Mouse (Mus musculus): Measurements from ENCODE around the gene Bspry. TPM values are rescaled to one million over a fixed set of nuclear protein-coding genes. Genes with fewer than 3 reads are reported as not detected.

Gene Bspry
- polyA plus RNA-seq, 1 experiment from 2014 or later: 0.60 TPM

DNA sequence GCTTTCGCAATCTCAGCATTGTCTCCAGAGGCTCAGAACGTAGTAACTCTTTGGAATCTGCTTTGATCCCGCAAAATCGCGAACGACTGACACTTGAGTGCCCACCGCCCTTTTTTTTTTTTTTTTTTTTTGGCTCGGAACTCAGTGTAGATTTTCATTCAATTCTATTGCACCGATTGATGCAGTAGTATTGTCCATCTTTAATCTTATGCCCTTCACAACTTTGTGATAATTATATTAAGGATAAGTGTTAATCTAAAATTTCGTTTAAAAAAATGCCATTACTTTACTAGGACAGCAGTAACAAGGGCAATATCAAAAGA lies 45.6 kb downstream of the Bspry start:
- no peak for ATAC-seq (ENCODE audit: low read depth)
- Histone ChIP-seq H3K9me3 (ENCODE audit: control insufficient read depth, low read length) (no peaks in the 10 kb centered on the region), H3K4me3 (ENCODE audit: low read depth, low read length) (peak overlapping the region; percentile 59), H3K4me1 (ENCODE audit: control insufficient read depth, insufficient read depth, low read length) (peaks cover 7% of the 10 kb centered on the region), H3K27me3 (ENCODE audit: control insufficient read depth, insufficient read depth, low read length) (no peaks in the 10 kb centered on the region), H3K36me3 (ENCODE audit: control insufficient read depth, insufficient read depth, low read length) (no peaks in the 10 kb centered on the region), H3K9ac (replicated peaks; ENCODE audit: low read depth, low read length) (no peak overlapping the region), H3K4me2 (ENCODE audit: low read depth, low read length) (peak overlapping the region; percentile 36; the same call in 1 of the 2 replicates), H3K27ac (ENCODE audit: low read depth, low read length) (no peak overlapping the region)
- 1% methylated on average over 10 of the region's 10 CpGs for WGBS

DNA sequence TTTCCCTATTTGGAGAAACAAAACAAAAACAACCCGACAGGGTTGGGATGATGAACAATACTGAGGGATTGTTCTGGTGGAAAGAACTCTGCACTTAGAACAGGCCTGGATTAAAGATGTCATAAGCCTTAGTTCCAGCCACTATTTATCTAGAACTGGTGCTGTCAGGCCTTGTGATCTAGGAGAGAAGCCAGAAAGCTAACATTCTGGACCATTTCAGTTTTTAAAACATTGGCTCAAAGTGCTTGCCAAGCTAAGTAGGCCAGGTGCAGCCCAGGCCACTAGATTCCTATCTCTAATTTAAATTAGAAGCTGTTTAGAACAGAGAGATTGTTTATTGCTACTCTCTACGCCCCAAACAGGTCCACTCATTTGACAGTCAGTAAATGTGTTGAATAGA lies 46.4 kb downstream of the Bspry start:
- Histone ChIP-seq H3K9me3 (ENCODE audit: control insufficient read depth, low read length) (no peaks in the 10 kb centered on the region), H3K4me1 (ENCODE audit: control insufficient read depth, insufficient read depth, low read length) (peaks cover 7% of the 10 kb centered on the region), H3K27ac (ENCODE audit: low read depth, low read length) (no peak overlapping the region), H3K9ac (replicated peaks; ENCODE audit: low read depth, low read length) (no peak overlapping the region), H3K4me2 (ENCODE audit: low read depth, low read length) (no peak overlapping the region), H3K27me3 (ENCODE audit: control insufficient read depth, insufficient read depth, low read length) (no peaks in the 10 kb centered on the region), H3K4me3 (ENCODE audit: low read depth, low read length) (no peak overlapping the region), H3K36me3 (ENCODE audit: control insufficient read depth, insufficient read depth, low read length) (no peaks in the 10 kb centered on the region)
- WGBS: 54% methylated on average over 2 of the region's 2 CpGs
- no peak for ATAC-seq (ENCODE audit: low read depth)

DNA sequence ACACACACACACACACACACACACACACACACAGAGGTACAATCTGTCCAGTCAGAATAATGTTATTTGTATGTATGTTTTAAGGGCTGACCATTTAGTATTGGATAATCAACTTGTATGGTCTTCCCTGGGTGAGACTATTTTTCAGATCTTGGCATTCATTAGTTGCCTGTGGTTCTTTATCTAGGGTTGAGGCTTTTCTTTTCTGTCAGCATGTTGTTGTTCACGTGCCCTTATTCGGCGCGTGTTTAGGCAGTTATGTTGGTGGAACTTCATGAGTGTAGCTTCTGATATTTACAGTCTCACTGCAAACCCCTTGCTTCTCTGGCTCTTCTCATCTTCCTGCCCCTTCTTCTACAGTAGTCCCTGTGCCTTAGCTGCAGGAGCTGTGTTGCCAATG lies 47.8 kb downstream of the Bspry start:
- Histone ChIP-seq H3K27me3 (ENCODE audit: control insufficient read depth, insufficient read depth, low read length) (no peaks in the 10 kb centered on the region), H3K9ac (replicated peaks; ENCODE audit: low read depth, low read length) (no peak overlapping the region), H3K4me1 (ENCODE audit: control insufficient read depth, insufficient read depth, low read length) (peaks cover 7% of the 10 kb centered on the region), H3K27ac (ENCODE audit: low read depth, low read length) (no peak overlapping the region), H3K36me3 (ENCODE audit: control insufficient read depth, insufficient read depth, low read length) (no peaks in the 10 kb centered on the region), H3K9me3 (ENCODE audit: control insufficient read depth, low read length) (no peaks in the 10 kb centered on the region), H3K4me3 (ENCODE audit: low read depth, low read length) (no peak overlapping the region), H3K4me2 (ENCODE audit: low read depth, low read length) (no peak overlapping the region)
- WGBS: 86% methylated on average over 4 of the region's 4 CpGs
- ATAC-seq (ENCODE audit: low read depth): no peak

DNA sequence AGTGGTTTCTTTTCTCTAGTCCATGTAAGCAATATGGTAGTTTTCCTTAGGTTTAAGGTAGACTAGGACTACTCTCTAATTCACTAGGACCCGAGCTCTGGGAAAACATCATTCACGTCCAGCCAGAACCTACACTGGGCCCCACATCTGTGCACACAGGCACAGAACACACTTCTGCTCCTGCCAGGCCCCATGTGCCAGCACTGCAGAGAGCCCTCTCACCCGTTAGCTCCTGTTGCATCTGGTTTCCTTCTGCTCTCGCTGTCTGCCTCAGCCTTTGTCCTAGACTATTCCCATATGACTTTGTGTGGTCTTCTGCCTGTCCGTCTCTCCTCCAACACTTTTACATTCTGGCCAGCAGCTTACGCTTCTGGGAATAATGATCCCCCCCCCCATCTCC lies 53.9 kb downstream of the Bspry start:
- no peaks in the 10 kb centered on the region for H3K36me3 ChIP-seq (ENCODE audit: control insufficient read depth, insufficient read depth, low read length)
- no peak overlapping the region for H3K4me3 ChIP-seq (ENCODE audit: low read depth, low read length)
- no peaks in the 10 kb centered on the region for H3K9me3 ChIP-seq (ENCODE audit: control insufficient read depth, low read length)
- H3K27ac ChIP-seq (ENCODE audit: low read depth, low read length): no peak overlapping the region
- no peaks in the 10 kb centered on the region for H3K27me3 ChIP-seq (ENCODE audit: control insufficient read depth, insufficient read depth, low read length)
- no peaks in the 10 kb centered on the region for H3K4me1 ChIP-seq (ENCODE audit: control insufficient read depth, insufficient read depth, low read length)
- no peak overlapping the region for H3K9ac ChIP-seq (replicated peaks; ENCODE audit: low read depth, low read length)
- no peak overlapping the region for H3K4me2 ChIP-seq (ENCODE audit: low read depth, low read length)
- ATAC-seq (ENCODE audit: low read depth): no peak
- WGBS: 82% methylated on average over 6 of the region's 6 CpGs

DNA sequence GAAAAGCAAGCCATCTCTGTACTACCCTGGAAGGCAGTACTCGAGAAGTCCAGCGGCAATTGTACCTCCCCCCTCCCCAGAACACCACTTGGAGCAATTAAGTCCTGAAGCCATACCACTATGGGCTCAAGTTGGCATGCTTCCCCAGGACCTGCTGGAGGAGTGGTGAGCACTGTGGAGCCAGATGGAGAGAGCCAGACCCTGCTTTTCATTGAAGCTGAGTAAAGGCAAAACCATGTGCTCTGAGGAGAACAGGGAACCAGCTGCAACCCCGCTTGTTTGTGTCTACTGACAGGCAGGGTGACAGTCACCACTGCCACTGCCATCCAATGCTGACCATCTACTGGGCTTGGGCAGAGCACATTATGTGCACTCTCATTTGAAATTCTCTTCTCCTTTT lies 61.9 kb downstream of the Bspry start:
- no peak overlapping the region for H3K27ac ChIP-seq (ENCODE audit: low read depth, low read length)
- H3K4me2 ChIP-seq (ENCODE audit: low read depth, low read length): no peak overlapping the region
- H3K9ac ChIP-seq (replicated peaks; ENCODE audit: low read depth, low read length): no peak overlapping the region
- no peaks in the 10 kb centered on the region for H3K4me1 ChIP-seq (ENCODE audit: control insufficient read depth, insufficient read depth, low read length)
- WGBS: 54% methylated on average over 3 of the region's 3 CpGs
- H3K4me3 ChIP-seq (ENCODE audit: low read depth, low read length): no peak overlapping the region
- ATAC-seq (ENCODE audit: low read depth): no peak
- no peaks in the 10 kb centered on the region for H3K9me3 ChIP-seq (ENCODE audit: control insufficient read depth, low read length)
- no peaks in the 10 kb centered on the region for H3K36me3 ChIP-seq (ENCODE audit: control insufficient read depth, insufficient read depth, low read length)
- H3K27me3 ChIP-seq (ENCODE audit: control insufficient read depth, insufficient read depth, low read length): no peaks in the 10 kb centered on the region

DNA sequence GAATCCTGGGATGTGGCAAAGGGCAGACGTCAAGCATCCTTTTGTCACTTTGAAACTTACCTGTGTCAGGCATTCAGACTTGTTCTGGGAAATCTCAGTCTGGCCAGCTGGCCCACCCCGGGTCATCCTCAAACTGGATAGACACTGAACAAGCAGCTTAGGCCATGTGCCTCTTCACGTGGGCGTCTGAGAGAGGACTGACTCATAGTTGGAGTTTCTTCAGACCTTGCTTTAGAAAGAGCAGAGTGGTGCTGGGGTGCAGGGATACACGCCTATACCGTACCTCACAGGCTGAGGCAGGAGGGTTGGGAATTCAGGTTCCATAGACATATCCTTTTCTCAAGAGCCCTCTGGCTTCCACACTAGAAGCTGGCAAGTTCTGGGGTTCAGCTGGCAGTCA lies 63.9 kb downstream of the Bspry start:
- no peak for ATAC-seq (ENCODE audit: low read depth)
- Histone ChIP-seq H3K4me3 (ENCODE audit: low read depth, low read length) (no peak overlapping the region), H3K4me1 (ENCODE audit: control insufficient read depth, insufficient read depth, low read length) (no peaks in the 10 kb centered on the region), H3K9me3 (ENCODE audit: control insufficient read depth, low read length) (no peaks in the 10 kb centered on the region), H3K36me3 (ENCODE audit: control insufficient read depth, insufficient read depth, low read length) (no peaks in the 10 kb centered on the region), H3K27ac (ENCODE audit: low read depth, low read length) (no peak overlapping the region), H3K9ac (replicated peaks; ENCODE audit: low read depth, low read length) (no peak overlapping the region), H3K4me2 (ENCODE audit: low read depth, low read length) (no peak overlapping the region), H3K27me3 (ENCODE audit: control insufficient read depth, insufficient read depth, low read length) (no peaks in the 10 kb centered on the region)
- 89% methylated on average over 6 of the region's 6 CpGs for WGBS

DNA sequence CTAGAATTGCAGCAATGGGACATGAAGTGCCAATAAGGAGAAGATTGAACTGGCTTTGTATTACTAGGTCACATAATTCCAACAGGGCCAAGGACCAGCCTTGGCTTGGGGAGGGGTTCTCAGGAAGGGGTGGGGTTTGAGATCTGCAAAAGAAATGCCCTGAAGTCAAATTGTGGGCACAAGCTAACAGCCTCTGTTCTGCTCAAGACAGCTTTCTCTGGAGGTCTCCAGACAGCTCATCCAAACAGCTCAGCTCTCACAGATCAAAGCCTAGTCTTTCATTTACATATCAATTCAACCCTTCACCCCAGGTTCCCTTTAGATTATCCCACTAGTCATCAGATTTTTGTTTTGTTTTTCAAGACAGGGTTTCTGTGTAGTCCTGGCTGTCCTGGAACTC lies 64.9 kb downstream of the Bspry start:
- Histone ChIP-seq H3K27ac (ENCODE audit: low read depth, low read length) (no peak overlapping the region), H3K4me1 (ENCODE audit: control insufficient read depth, insufficient read depth, low read length) (no peaks in the 10 kb centered on the region), H3K36me3 (ENCODE audit: control insufficient read depth, insufficient read depth, low read length) (no peaks in the 10 kb centered on the region), H3K4me2 (ENCODE audit: low read depth, low read length) (no peak overlapping the region), H3K9me3 (ENCODE audit: control insufficient read depth, low read length) (no peaks in the 10 kb centered on the region), H3K27me3 (ENCODE audit: control insufficient read depth, insufficient read depth, low read length) (no peaks in the 10 kb centered on the region), H3K4me3 (ENCODE audit: low read depth, low read length) (no peak overlapping the region), H3K9ac (replicated peaks; ENCODE audit: low read depth, low read length) (no peak overlapping the region)
- no peak for ATAC-seq (ENCODE audit: low read depth)

Other genes starting within 250 kb of the Bspry start
- 38.7 and 40.8 TPM in 2 replicates for gene Zfp37, start 249.0 kb upstream of the Bspry start, polyA plus RNA-seq (2014; fragmentation: Nextera tagmentation; extraction: Ambion mirVana)
- gene Slc31a2, start 217.5 kb upstream of the Bspry start, polyA plus RNA-seq (2014; fragmentation: Nextera tagmentation; extraction: Ambion mirVana): 10.9 and 17.5 TPM in 2 replicates
- 24.1 and 26.7 TPM in 2 replicates for gene Fkbp15, start 119.5 kb upstream of the Bspry start, polyA plus RNA-seq (2014; fragmentation: Nextera tagmentation; extraction: Ambion mirVana)
- gene Slc31a1, start 119.3 kb upstream of the Bspry start, polyA plus RNA-seq (2014; fragmentation: Nextera tagmentation; extraction: Ambion mirVana): 26.3 and 32.1 TPM in 2 replicates
- gene Cdc26, start 71.4 kb upstream of the Bspry start, polyA plus RNA-seq (2014; fragmentation: Nextera tagmentation; extraction: Ambion mirVana): 77.1 and 85.8 TPM in 2 replicates
- gene Prpf4, start 71.3 kb upstream of the Bspry start, polyA plus RNA-seq (2014; fragmentation: Nextera tagmentation; extraction: Ambion mirVana): 15.3 and 18.4 TPM in 2 replicates
- 0.19 TPM in 1 of 2 replicates, not detected in the other for gene Rnf183, start 44.8 kb upstream of the Bspry start, polyA plus RNA-seq (2014; fragmentation: Nextera tagmentation; extraction: Ambion mirVana)
- 10.2 and 11.8 TPM in 2 replicates for gene Wdr31, start 9.2 kb upstream of the Bspry start, polyA plus RNA-seq (2014; fragmentation: Nextera tagmentation; extraction: Ambion mirVana)
- gene Hdhd3, start 23.4 kb downstream of the Bspry start, polyA plus RNA-seq (2014; fragmentation: Nextera tagmentation; extraction: Ambion mirVana): 13.6 and 15.6 TPM in 2 replicates
- 69.9 and 79.0 TPM in 2 replicates for gene Alad, start 39.9 kb downstream of the Bspry start, polyA plus RNA-seq (2014; fragmentation: Nextera tagmentation; extraction: Ambion mirVana)
- 50.7 and 52.7 TPM in 2 replicates for gene Pole3, start 45.0 kb downstream of the Bspry start, polyA plus RNA-seq (2014; fragmentation: Nextera tagmentation; extraction: Ambion mirVana)
- gene 4933430I17Rik, start 45.3 kb downstream of the Bspry start, polyA plus RNA-seq (2014; fragmentation: Nextera tagmentation; extraction: Ambion mirVana): 1.2 and 1.3 TPM in 2 replicates
- gene Rgs3, start 79.8 kb downstream of the Bspry start, polyA plus RNA-seq (2014; fragmentation: Nextera tagmentation; extraction: Ambion mirVana): 30.1 and 32.5 TPM in 2 replicates